Mouse (Mus musculus) heart, embryonic 14.5 days (tissue): ENCODE measurements around the gene Atm. TPM values are rescaled to one million over a fixed set of nuclear protein-coding genes. Genes with fewer than 3 reads are reported as not detected.

Source experiments
- ATAC-seq: fragments of 200-750 bp; cut with Nextera tagmentation; 2 replicates; pipeline ENCODE4 v1.8.0; 2017; ENCODE audit warnings: low read depth, moderate TSS enrichment; ENCODE audit not compliant: insufficient number of reproducible peaks, insufficient read depth, low FRiP score
- H3K27ac ChIP-seq, 2 experiments: fragments of 200-500 bp in 1 of 2; fragments of 300-500 bp in 1 of 2; sonication (generic) in 1 of 2; replicated peaks in 1 of 2; 2 replicates each; pipeline ENCODE4 v1.5.1; 2012 to 2014; ENCODE audit warnings: low read depth in 2 of 2, low read length in 2 of 2, control low read depth in 1 of 2, mild to moderate bottlenecking in 1 of 2, mixed read lengths in 1 of 2; ENCODE audit not compliant: control insufficient read depth in 1 of 2, insufficient read depth in 1 of 2
- H3K27me3 ChIP-seq: fragments of 300-500 bp; sonication (generic); 2 replicates; pipeline ENCODE4 v1.6.1; 2014; ENCODE audit warnings: mild to moderate bottlenecking, low read length, control low read depth; ENCODE audit not compliant: control insufficient read depth, insufficient read depth
- H3K36me3 ChIP-seq: fragments of 300-500 bp; sonication (generic); 2 replicates; pipeline ENCODE4 v1.6.1; 2014; ENCODE audit warnings: mild to moderate bottlenecking, control low read depth, low read length, mixed read lengths; ENCODE audit not compliant: control insufficient read depth, insufficient read depth
- H3K4me1 ChIP-seq, 2 experiments: fragments of 200-500 bp in 1 of 2; fragments of 300-500 bp in 1 of 2; sonication (generic) in 1 of 2; 2 replicates each; pipeline ENCODE4 v1.6.1; 2012 to 2014; ENCODE audit warnings: low read length in 2 of 2, control low read depth in 1 of 2, mixed read lengths in 1 of 2; ENCODE audit not compliant: control insufficient read depth in 2 of 2, insufficient read depth in 2 of 2
- H3K4me2 ChIP-seq: fragments of 300-500 bp; sonication (generic); 2 replicates; pipeline ENCODE4 v1.6.1; 2014; ENCODE audit warnings: mild to moderate bottlenecking, low read length
- H3K4me3 ChIP-seq, 2 experiments: fragments of 200-500 bp in 1 of 2; fragments of 300-500 bp in 1 of 2; sonication (generic) in 1 of 2; 2 replicates each; pipeline ENCODE4 v1.5.1; 2012 to 2014; ENCODE audit warnings: low read length in 2 of 2, mild to moderate bottlenecking in 2 of 2, control low read depth in 1 of 2, low read depth in 1 of 2, moderate library complexity in 1 of 2; ENCODE audit not compliant: control insufficient read depth in 1 of 2, insufficient read depth in 1 of 2
- H3K9ac ChIP-seq: fragments of 300-500 bp; sonication (generic); 2 replicates; pipeline ENCODE4 v1.6.1; 2014; ENCODE audit warnings: mild to moderate bottlenecking, low read length
- H3K9me3 ChIP-seq: fragments of 300-500 bp; sonication (generic); 2 replicates; pipeline ENCODE4 v1.6.1; 2016; ENCODE audit warnings: low read length, control low read depth; ENCODE audit not compliant: control insufficient read depth
- WGBS: fragments of 180-500 bp; shearing (Covaris S2); extraction: QIAGEN DNeasy Blood & Tissue Kit; methylation state at CpG from one replicate; pipeline ENCODE4 v1.1.7; 2014; 5-methylcytosine and 5-hydroxymethylcytosine counted together
- polyA plus RNA-seq: library from polyadenylated mRNA; unstranded; fragments of >200 nt; fragmentation: Nextera tagmentation; extraction: Ambion mirVana; gene quantifications from 2 replicates; pipeline ENCODE4 v1.2.1, GENCODE M21; 2014

Atm gene
- polyA plus RNA-seq, 1 experiment from 2014 or later, result 8.8 TPM

DNA sequence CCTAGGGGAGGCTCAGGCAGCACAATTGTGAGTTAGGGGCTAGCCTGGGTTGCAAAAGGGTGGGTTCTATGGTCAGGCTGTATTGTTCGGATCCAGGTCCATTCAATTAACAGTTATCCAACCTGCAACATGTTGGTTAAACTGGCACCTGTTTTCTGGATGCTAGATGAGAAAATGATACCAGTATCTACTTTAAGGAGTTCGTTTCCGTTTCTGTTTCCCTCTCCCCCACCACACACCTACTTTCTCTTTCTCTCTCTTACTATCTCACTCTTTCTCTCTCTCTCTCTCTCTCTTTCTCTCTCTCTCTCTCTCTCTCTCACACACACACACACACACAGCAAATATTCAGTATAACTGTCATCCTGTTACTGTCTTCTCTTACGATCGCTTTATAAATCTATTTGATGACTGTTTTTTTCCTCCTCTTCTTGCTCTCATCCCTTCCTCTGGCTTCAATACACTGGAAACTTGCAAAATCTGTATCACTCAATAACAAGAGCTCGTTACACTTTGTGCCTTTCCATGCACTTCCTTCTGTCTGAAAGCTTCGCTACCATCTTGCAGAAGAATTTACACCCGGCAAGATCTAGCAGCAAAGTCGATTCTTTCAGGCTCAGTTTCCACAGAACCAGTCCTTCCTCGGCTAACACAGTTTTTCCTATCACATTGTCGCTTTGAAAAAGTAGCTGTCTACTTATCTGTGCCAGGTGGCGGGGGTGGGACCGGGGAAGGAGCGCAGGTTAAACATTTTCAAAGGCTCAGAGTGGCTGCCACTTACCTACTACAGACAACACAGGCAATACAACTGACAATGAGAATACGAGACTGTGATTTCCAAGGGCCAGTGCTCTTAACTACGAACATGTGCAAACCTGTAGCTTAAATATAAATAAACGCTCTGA, 872 bp downstream of the Atm start:
- H3K9ac ChIP-seq, result peak overlapping the region; percentile 76
- WGBS, result 13% methylated on average over 17 of the region's 17 CpGs
- peaks cover 23% of the 10 kb centered on the region for H3K36me3 ChIP-seq
- peak overlapping the region; percentile 78 to 81 for H3K27ac ChIP-seq
- H3K9me3 ChIP-seq, result no peaks in the 10 kb centered on the region
- peaks cover 2 to 16% of the 10 kb centered on the region in 2 experiments for H3K4me1 ChIP-seq
- ATAC-seq, result no peak
- H3K4me3 ChIP-seq, result peak overlapping the region; percentile 61 to 78
- H3K4me2 ChIP-seq, result peak overlapping the region; percentile 80
- H3K27me3 ChIP-seq, result no peaks in the 10 kb centered on the region

DNA sequence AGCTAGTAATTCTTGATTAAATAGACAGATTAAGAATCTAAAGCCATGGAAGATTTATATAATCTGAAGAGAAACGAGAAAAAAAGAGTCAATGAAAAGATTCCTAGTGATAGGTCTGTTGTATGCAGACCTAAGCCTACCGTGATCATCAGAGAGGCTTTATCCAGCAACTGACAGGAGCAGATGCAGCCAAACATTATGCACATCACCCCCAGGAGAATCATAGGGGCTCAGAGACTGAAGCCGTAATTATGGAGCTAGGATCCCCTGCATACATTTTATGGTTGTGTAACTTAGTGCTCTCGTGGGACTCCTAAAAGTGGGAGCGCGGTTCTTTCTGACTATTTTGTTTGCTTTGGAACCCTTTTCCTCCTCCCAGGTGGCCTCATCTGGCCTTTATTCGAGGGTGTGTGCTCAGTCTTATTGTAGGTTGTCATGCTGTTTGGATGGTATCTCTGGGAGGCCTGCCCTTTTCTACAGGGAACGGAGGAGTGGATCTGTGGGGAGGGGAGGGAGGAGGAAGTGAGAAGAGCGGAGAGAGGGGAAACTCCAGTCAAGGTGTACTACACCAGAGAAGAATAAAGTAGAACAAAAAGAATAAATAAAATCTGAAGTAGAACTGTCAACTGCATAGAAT, 19.0 kb downstream of the Atm start:
- 79% methylated on average over 9 of the region's 9 CpGs for WGBS
- Histone ChIP-seq H3K4me2 (no peak overlapping the region), H3K36me3 (peaks cover 43% of the 10 kb centered on the region), H3K27ac (no peak overlapping the region), H3K4me1 (no peaks in the 10 kb centered on the region), H3K27me3 (no peaks in the 10 kb centered on the region), H3K9ac (no peak overlapping the region), H3K4me3 (no peak overlapping the region), H3K9me3 (no peaks in the 10 kb centered on the region)
- ATAC-seq, result no peak

DNA sequence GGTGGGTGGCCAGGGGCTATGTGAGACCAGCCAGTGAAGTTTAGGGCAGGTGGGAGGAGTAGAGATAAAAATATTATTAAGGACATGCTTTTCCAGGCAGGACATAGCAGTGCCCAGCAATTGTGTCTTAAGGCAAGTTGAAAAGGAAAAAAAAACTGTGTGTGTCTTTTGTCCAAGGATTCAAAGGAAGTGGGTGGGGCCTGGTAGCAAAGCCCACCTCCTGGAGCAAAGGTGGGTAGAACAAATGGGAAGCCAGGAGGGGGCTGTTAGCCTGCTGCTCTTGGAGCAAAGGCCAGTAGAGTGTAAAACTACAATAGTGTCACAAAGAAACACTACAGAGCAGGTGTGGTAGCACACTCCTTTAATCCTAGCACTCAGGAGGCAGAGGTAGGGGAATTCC, 22.4 kb downstream of the Atm start:
- Histone ChIP-seq H3K4me3 (no peak overlapping the region), H3K9ac (no peak overlapping the region), H3K4me1 (no peaks in the 10 kb centered on the region), H3K9me3 (no peaks in the 10 kb centered on the region), H3K36me3 (peaks cover 47% of the 10 kb centered on the region), H3K27ac (no peak overlapping the region), H3K4me2 (no peak overlapping the region), H3K27me3 (no peaks in the 10 kb centered on the region)
- no peak for ATAC-seq

DNA sequence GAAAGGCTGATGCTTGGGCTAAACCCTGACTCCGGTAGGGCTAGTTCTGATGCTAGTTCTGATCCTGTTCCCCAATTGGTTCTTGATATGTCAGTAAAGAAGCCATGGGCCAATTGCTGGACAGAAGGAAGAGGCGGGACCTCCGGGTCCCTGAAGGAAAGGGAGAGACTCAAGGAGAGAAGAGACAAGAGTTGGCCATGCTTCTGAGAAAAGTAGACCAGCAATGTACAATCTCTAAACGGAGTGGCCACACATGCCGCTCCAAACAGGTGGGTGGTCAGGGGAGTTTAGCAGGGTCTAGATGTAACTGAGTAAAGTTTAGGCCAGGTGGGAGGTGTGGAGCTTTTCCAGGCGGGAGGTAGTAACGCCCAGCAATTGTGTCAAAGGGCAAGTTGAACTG, 28.5 kb downstream of the Atm start:
- H3K4me3 ChIP-seq, result peak overlapping the region in 1 of 2 experiments; percentile 23; a peak in 2 of 4 replicates
- no peak overlapping the region for H3K9ac ChIP-seq
- H3K27me3 ChIP-seq, result no peaks in the 10 kb centered on the region
- H3K27ac ChIP-seq, result no peak overlapping the region
- no peaks in the 10 kb centered on the region for H3K9me3 ChIP-seq
- no peaks in the 10 kb centered on the region for H3K4me1 ChIP-seq
- WGBS, result 90% methylated on average over 7 of the region's 7 CpGs
- ATAC-seq, result no peak
- H3K4me2 ChIP-seq, result no peak overlapping the region
- peaks cover 55% of the 10 kb centered on the region for H3K36me3 ChIP-seq

DNA sequence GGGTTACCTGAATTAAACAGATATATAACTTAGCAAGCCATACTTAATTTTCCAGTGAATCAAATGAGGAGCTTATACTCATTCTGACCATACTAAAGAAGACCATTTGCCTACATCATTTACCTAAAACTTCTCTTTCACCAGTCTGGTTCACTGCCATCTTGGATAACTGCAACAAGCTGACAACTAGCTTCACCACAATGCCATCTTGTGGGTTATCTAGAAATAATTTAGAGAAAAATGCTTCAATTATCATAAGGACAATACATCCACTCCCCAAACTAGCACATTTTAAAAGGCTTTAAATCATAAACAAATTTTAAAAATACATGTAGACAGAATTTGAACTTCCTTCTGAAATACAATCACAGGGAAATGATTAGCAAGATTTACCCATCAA, 50.7 kb downstream of the Atm start:
- Histone ChIP-seq H3K4me1 (no peaks in the 10 kb centered on the region), H3K9me3 (no peaks in the 10 kb centered on the region), H3K27ac (no peak overlapping the region), H3K4me2 (no peak overlapping the region), H3K36me3 (peaks cover 69% of the 10 kb centered on the region), H3K27me3 (no peaks in the 10 kb centered on the region), H3K9ac (no peak overlapping the region), H3K4me3 (no peak overlapping the region)
- no peak for ATAC-seq

DNA sequence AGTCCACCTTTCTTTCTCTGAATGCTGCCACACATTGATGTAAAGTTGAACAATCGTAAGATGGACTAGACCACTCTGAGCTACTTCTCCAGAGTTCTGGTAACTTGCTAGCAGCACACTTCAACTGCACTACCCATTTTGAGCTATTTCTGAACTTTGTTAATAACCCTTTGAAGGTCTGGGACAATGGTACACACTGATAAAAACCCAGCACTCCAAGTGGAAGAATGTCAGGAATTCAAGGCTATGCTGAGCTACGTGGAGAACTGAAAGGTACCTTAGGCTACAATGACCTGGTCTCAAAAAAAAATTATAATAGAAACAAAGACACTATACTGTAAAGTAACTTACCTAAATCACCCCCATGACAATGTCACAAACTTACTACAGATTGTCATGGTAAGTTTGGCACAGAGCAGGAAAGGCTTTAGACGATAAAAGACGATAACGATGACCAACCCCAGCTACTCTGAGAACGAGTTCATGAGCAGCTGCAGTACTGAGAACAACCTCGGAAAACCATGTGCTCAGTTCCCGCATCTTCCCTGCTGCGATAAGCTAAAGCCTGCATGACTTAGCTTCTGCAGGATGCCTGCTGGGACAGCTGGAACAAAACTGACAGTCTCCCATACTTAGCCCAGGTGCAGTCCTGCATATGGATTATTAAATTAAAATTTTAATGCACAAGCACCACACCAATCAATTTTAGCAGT, 63.6 kb downstream of the Atm start:
- 20% methylated on average over 9 of the region's 9 CpGs for WGBS
- H3K4me2 ChIP-seq, result peak overlapping the region; percentile 40; the same call in 1 of the 2 replicates
- H3K27ac ChIP-seq, result peak overlapping the region; percentile 14 to 50; a peak in 2 of 4 replicates
- no peaks in the 10 kb centered on the region for H3K27me3 ChIP-seq
- ATAC-seq, result no peak
- H3K9me3 ChIP-seq, result no peaks in the 10 kb centered on the region
- H3K36me3 ChIP-seq, result peaks cover 12% of the 10 kb centered on the region
- H3K9ac ChIP-seq, result no peak overlapping the region
- peaks cover 2 to 5% of the 10 kb centered on the region in 2 experiments; a peak in 2 of 4 replicates for H3K4me1 ChIP-seq
- H3K4me3 ChIP-seq, result no peak overlapping the region

DNA sequence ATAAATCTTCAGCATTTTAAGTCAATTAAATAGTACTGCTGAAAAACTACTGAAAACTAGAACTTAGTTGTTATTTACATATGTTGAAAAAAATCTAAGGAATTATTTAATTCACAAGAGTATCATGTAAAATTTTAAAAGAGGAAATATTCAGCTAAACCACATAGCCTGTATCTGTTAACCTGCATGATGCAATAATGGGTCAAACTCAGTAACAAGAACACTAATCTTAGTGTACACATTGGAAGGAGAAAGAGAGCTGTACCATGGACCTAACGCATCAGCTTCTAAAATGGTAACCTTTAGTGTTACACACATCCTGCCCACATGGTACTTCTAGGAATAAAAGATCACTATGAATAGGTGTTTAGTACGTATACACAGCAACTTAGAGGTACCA, 84.5 kb downstream of the Atm start:
- no peak for ATAC-seq
- Histone ChIP-seq H3K9me3 (no peaks in the 10 kb centered on the region), H3K27ac (no peak overlapping the region), H3K9ac (no peak overlapping the region), H3K4me2 (no peak overlapping the region), H3K4me3 (no peak overlapping the region), H3K27me3 (no peaks in the 10 kb centered on the region), H3K36me3 (peaks cover 88% of the 10 kb centered on the region), H3K4me1 (no peaks in the 10 kb centered on the region)
- WGBS, result 91% methylated on average over 2 of the region's 2 CpGs
